Mouse (Mus musculus): ENCODE results near the gene Dner.
A peak's percentile ranks its signal among the peaks of the same experiment; 100 is the strongest.

The Dner gene

DNA sequence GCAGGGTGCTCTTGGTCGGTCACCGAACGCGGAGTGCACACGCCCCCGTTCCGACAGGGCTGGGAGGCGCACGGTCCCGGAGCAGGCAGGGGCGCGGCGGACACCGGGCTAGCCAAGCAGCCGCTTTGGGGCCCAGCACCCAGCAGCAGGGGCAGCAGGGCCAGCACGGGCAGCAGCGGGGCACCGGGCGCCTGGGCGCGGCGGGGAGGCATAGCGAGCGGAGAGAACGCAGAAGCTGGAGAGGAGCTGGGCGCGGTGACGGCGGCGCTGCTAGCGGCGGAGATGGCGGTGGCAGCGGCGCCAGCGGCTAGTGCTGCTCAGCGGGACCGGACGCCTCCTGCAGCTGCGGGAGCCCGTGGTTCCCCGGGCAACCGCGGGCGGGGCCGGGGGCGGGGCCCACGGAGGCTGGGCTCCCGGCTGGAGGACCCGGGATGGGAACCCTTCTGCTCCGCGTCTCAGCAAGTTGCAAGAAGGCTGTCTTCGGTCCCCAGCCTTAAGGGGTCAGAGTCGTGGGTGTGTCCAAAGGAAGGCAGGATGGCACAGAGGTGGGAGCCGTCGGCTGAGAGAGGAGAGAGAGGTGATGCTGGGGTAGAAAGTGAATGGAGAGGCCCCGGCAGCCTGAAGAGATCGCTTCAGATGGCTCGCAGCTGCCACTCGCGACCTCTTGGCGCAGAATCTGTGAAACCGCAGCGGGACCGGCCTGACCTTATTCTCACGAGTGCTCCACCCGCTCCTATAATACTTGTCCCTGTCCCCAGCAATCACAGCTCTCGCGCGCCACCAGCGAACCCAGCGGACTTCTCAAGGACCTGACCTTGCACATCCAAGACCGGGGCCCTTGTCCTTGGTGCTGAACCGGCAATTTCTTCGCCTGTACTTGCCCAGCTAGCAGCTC, at the start of gene Dner:
TSS of gene Dner (minus strand) at position 705 of the 895 bp plus-strand sequence.
- DNase-seq (ENCODE audit: low read depth, low spot score): no peak

DNA sequence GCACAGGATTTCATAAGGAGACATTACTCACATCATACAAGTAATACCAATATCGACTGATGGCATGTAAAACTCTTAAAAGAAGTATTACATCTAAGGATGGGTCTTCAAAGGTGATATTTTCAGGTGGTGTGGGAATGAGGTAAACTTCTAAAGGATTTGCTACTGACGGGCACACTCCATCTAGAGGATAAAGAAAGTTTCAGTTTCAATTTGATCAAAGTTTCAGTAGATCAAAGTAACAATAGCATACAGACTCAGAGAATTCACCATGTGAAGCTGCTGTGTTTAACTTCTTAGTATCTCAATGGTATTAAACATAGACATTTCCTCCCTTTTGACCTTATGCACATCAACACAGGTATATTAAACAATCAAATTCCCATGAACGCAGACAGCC, 46.1 kb upstream of the Dner start:
- DNase-seq (ENCODE audit: low read depth, low spot score): no peak

DNA sequence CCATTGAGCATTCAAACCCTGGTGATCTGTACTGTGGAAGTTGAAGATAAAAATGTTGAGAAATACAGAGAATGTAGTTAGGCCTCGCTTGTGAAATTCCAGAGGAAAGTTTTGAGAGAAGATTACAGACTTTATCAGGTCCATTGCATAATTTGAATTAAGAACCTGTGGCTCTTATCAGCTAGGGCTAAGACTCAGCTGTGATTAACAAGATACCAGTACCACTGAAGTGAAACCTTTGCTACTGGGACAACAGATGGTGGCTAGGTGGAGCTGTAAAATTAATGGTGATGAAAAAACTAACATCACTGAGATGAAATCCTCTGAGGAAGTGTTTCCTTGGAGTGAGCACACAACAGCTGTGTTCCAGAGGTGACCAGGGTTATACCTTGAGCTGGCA, 44.1 kb upstream of the Dner start:
- no peak for DNase-seq (ENCODE audit: low read depth, low spot score)

DNA sequence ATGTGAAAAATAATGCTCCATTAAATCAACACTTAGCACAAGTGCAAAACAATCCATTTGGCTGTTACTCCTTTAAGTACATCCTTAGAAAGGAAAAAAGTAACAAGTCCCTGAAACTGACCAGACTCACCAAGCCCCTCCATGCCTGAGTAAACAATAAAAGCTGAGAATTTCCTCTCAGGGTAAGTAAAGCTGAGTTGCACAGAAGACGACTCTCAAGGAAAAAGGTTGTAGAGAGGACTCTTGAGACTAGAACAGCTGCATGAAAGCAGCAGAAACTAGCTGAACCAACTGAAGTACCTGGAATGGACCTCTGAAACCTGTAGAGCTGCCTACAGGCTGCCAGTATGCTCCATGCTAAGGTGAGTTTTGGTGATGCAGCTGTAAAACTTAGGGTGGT, 41.1 kb upstream of the Dner start:
- DNase-seq (ENCODE audit: low read depth, low spot score): no peak

DNA sequence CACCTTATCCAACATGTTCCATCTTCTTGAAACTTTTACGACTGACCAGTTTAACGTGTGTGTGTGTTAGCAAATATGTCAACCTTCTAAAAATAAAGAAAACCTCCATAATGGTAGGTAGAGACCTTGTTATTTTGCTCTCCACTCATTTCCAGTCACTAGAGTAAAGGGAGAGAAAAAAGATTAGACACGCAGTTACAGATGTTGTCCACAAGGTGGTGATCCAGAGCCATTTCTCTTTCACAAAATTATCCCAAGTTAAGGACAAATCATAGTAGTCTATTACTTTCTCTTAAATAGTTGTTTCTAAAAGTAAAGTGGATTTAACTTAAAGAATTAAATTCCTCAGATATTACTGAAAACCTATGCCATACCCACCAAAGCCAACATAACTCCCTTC, 37.8 kb upstream of the Dner start:
- DNase-seq (ENCODE audit: low read depth, low spot score): no peak

DNA sequence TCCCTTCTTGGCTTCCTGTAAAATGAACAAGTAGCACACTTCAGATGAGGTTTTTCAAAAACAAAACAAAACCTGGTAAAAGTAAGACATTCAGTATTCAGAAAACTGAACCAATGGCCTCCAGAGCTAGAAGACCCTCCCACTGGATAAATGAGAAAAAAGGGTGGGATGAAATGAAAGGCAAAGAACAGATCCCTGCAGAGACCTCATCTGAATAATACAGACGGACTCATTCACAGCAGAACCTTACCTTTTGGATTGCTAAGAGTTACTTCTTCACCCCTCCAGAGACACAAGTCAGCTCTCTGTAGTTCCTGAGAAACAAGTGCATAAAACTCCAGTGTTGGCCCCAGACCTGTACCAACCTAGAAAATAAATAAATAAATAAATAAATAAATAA, 35.7 kb upstream of the Dner start:
- DNase-seq (ENCODE audit: low read depth, low spot score): no peak

DNA sequence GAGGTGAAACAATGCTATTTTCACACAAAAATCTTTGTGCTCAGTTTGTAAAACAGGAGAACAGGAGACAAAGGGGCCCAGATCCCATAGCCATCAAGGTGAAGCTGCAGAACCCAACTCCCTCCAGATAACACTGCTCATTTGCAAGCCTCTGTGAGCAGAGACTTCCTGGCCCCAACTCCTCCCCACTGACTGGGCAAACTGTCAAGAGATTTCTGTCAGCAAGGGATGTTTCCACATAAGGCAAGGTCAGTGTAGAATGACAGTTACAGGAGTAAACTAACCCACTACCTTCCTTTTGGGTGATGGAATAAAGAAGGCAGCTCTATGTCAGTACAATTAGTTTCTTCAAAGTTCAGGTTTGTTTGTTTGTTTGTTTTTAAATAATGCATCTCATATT, 26.8 kb upstream of the Dner start:
- DNase-seq (ENCODE audit: low read depth, low spot score): no peak

DNA sequence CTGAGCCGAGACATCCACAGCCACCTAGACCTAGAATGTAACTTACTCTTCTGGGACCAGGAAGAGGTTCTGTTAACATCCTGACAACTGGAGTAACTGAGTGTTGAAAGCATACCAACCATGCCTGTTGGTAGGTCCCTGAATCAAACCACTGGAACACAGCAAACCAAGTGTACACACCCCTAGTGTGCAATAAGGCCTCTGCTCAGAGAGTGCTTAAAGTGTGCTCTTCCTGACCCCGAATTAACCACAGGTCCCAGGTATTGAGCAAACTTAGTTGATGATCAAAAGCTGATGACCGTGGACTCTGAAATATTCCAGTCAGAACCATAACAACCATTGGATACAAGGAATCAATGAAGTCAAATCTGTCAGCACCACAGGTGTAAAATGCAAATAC, 26.4 kb upstream of the Dner start:
- DNase-seq (ENCODE audit: low read depth, low spot score): no peak

DNA sequence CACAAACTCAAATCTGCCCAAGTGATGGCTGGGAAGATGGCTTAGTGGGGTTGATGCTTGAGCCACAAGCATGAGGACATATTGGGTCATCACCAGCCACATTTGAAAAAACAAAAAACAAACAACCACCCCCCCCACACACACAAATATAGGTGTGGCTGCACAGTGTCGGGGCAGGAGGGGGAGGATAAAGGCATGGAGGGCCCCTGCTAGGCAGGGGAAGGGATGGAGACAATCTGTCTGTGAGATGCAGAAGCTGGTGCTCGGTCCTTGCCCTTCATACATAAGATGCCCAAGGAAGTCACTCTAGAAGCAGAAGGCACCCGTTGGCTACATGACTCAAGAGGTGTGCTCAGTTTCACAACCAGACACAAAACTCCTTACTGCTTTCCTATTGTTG, 25.9 kb upstream of the Dner start:
- no peak for DNase-seq (ENCODE audit: low read depth, low spot score)

DNA sequence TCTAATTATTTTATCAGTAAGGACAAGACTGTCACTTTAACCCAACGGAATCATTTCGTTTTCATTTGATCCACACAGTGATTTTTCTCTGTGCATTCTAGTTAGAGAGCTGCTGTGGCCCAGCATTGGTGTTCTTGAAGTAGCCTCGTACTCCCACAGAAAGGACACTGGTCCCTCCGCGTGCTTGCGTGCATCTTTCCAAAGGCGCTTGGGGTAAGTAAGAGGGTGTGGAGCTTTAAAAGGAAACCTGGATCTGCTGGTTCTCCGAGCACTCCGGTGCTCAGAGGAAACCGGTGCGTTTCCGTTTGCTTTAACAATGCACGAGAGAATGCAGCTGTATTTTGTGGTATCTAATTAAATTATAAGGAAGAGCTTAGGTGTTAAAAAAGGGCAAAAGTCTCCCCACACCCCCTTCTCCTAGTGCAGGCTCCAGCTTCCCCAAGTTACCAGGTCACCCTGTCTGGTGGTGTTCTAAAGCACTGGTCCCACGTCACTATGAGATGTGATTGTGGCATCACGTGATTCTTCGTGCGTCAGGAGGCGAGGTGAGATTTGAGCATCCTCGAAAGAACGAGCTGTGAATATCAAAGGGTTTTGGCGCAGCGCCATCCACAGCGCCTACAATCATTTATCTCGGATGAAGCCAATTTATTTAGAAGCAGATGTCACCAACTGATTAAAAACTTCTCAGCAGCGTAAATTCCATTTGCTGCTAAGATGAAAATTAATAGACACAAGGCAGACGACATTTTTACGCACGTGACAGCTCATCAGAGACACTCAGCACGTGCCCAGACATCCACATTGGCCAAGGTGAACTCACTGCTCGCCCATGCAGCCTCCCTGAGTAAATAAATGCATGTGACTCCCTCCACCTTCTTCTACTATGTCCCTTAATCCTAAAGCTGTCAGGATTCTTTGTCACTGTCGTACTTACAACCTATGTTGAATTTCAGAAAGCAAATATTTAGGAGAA, 14.1 kb upstream of the Dner start:
- no peak for DNase-seq (ENCODE audit: low read depth, low spot score)

DNA sequence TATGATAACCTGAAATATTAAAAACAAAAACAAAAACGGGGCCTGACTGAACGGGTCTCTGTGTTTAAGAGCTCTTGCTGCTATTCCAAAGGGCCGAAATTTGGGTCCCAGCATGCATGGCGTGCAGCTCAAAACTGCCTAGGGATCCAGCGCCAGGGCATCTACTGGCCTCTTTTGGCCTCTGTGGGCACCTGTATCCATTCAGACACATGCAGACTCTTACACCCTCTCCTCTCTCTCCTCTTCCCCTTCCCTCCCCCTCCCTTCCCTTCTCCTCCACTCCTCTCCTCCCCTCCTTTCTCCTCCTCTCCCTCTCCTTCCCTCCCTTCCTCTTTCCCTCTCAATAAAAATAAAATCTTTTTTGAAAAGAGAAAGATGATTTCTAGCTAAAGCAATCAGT, 13.4 kb upstream of the Dner start:
- DNase-seq (ENCODE audit: low read depth, low spot score): no peak

DNA sequence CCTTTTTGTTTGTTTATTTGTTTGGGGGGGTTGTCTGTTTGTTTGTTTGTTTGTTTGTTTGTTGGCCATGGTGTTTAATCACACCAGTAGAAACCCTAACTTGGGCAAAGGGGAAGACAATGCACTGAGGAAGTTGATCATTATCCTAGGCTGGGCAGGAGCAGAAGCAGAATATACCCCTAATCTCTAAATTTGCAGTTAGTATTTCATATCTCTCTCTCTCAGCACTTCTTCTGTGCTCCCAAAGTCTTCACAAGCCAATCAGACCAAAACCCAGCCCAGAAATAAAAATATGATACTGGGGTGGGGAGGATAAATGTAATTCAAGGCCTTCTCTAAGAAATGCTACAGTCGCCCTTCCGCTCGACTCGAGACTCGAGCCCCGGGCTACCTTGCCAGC, 4.2 kb upstream of the Dner start:
- DNase-seq (ENCODE audit: low read depth, low spot score): no peak

DNA sequence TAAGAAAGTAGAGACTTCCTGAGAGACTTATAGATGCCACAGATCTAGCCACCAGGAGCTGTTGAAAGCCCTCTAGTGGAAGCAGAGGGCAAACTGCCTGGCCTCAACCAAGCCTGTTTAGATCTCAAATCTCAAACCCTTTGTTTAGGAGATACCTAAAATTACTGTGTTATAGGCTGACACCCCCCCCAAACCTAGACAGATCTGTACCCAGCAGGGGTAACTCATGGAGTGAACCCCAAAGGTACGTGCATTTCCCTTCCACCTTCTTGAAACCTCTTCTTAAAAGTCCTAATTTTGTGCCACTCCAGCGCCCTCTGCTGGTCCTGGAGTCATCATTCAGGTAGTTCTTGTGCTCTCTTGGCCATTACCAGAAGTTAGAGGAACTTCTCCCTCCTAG, 1.1 kb upstream of the Dner start:
- DNase-seq (ENCODE audit: low read depth, low spot score): peak; percentile 41

DNA sequence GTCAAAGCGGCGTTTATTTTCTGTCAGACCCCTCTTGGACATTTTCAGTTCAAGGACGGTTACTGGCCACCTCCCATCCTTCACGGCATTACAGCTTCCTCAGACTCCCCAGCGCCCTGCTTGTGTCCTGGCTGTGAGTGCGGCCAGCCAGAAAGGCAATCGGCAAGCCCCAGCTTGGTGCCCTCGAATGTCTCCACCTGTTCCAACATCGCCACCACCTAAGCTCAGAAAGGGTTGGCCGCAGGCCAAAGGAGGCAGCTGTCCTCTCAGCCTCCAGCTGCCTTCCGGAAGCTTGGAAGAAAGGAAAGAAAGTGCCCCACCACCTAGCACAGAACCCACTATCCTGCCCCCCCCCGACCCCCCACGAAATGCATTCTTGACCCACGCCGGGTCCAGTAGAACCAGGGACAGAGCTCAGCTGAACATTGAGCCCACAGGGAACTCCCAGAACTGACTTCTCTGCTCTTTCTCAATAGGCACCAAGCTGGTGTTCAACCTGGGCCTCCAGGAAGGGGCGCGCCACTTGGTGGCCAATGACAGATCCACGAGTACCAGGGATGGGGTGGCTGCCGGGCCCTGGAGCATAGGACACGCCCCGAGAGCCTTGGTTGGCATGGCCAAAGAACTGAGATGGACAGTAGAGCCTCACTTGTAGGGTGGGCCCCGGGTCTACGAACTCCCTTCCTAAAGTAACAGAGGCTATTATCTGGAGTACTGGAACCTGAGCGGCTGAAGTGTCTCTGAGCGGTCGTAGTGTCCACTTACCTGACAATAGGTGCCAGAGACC, 1.1 kb downstream of the Dner start:
- no peak for DNase-seq (ENCODE audit: low read depth, low spot score)

DNA sequence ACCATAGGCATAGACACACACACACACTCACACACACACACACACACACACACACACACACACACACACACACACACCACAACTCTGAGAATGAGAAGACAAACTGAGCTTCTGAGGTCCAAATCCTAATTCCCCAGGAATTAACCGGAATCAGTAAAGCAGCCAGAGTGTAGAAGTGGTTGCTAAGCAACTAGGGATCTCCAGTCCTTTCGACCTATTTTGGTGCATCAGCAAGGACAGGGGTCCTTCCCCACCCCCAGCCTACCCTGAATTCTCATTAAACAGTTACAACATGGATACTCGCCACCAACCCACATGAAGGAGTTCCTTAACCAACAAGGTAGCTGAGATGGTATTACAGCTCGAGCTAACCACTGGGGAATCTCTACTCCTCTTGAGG, 18.1 kb downstream of the Dner start:
- no peak for DNase-seq (ENCODE audit: low read depth, low spot score)

DNA sequence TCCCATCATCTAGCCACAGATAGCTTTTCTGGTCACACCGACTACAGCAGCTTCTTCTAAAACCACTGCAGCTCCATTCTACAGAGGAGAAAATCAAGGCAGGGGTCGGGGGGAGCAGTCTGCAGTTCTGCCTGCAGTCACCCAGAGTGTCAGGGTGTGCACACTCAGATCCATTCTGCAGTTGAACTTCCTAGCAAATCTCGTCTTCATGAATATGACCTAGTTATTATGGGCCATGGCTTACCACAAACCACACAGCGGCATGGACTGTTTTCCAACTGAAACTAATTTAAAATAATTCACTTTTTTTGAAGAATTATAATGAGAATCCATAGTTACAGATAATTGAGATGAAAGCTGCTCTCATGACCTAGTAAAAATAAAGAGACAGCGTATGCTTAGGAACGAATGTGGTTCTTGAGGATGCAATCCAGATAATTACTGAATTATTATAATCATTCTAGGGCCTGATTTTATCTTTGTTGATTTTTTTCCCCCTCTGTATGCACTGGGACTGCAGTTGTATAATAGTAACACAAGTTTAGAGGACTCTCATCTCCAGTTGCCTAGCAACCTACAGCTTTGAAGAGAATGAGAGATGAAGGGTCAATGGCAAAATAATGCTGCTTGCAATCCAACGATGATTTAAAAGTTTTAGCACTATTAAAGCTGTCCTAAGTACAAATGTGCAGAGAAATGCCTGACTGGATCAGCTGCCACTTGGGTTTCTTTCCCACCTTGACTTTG, 27.7 kb downstream of the Dner start:
- DNase-seq (ENCODE audit: low read depth, low spot score): no peak

DNA sequence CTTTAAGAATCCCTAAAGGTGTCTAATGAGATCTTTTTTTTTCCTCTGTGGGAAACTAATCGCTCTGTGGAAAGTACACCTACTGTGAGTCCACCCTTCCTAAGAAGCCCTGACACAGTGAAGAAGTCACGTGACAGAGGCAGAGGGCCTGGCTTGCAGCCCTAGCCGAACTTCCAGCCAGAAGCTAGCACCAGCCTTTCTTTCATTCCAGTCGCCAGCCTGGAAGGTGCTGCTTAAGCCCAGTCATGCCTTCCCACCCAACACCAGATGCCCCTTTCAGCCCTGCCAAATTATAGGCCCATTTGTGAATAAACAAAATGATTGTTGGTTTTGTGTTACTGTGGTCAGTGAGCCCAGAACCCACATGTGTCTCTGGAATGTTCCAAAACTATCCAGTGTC, 28.4 kb downstream of the Dner start:
- no peak for DNase-seq (ENCODE audit: low read depth, low spot score)

DNA sequence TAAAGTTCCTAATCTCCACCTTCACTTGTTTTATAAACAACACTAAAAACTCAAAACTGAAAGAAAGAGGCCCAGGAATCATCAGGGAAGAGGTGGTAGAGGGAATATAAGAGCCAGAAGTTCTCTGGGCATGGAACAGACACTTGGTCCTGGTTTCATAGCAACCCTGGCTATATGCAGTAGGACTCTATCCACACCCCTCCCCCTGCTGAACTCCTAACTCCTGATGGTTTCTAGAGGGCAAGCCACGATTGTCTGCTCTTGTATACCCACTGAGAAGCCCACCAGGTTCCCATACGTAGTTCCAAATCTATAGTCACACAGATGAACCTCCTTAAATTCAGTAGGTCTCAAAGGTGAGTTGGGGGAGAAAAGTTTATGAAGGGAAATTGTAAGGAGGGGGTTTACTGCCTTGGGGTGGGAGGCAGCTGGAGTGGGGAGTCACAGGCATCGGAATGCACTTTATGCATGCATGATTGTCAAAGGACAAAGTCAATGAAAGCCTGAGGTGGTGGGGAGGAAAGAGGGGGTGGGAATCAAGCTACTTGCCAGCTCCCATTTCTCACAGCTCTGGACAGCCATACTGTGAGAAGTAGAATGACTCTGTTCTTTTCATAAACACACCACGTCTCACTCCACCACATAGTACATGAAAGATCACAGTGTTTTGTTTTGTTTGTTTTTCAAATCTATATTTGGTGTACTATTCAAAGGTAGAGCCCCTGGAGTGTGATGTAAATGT, 31.5 kb downstream of the Dner start:
- no peak for DNase-seq (ENCODE audit: low read depth, low spot score)

DNA sequence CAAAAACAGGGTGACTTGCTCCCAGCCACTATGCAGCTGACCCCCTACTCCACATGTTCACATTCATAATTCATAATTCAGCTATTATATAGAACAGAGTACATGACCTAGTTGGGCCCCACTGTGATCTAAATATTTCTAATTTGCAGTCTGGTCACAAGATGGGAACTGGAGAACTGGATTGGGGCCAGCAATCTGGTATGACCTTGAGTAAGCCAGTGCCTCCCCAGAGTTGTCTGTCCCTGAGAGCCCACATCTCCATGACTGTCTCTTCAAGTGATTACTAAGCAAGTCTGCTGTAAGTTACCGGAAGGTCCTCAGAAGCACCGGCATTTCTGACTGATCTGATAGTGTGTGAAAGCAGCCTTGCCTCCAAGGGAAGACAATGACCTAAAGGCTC, 49.2 kb downstream of the Dner start:
- no peak for DNase-seq (ENCODE audit: low read depth, low spot score)

DNA sequence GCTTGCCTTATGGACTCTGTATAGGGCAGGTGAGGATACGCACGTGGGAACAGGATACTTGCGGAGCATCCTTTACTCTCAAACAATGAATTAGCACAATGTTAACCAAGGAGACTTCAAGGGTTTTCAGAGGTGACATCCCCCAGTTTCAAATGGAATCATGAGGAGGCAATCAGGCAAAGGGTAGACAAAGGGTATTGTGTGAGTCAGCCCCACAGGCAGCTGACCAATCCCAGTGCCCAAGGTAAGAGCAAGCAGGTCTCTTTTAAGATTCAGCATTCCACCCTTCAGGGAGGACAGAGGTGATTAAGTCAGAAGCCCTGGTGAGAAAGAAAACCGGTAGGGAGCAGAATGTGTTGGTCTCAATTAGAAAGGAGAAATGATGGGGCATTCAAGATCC, 55.6 kb downstream of the Dner start:
- no peak for DNase-seq (ENCODE audit: low read depth, low spot score)

Measured in retina, adult 2 months (tissue).